Mouse (Mus musculus) ES-E14 (cell line): ENCODE data around the gene Gm17428.

Experiments used
- CHD2 ChIP-seq: IDR thresholded peaks from 2 replicates; pipeline ENCODE4 v1.6.1; 2014; ENCODE audit warnings: mild to moderate bottlenecking, low read depth, low read length, inconsistent platforms
- MAFK ChIP-seq: IDR thresholded peaks from 2 replicates; pipeline ENCODE4 v1.6.1; 2014; ENCODE audit warnings: mild to moderate bottlenecking, low read depth, low read length, inconsistent platforms; ENCODE audit not compliant: insufficient read depth
- ZC3H11A ChIP-seq: IDR thresholded peaks from 2 replicates; pipeline ENCODE4 v1.6.1; 2012; ENCODE audit warnings: low read depth, mild to moderate bottlenecking, inconsistent platforms, low read length, borderline replicate concordance
- ZNF384 ChIP-seq: IDR thresholded peaks from 2 replicates; pipeline ENCODE4 v1.6.1; 2012; ENCODE audit warnings: low read depth, low read length, inconsistent platforms

DNA sequence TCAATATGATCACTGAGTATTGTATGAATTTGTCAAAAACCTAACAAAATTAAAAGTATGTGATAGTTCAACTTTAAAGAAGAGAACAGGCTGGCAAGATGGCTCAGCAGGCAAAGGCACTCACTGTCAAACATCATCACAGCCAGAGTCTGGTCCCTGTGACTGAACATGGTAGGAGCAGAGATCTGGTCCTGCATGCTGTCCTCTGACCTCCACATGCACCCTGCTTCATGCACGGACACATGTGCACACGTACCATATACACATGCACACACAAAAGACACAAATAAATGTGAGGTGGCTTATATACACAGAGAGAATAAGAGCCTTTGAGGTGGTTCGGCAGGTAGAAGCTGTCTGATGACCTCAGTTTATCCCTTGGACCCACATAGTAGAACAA is 21.3 kb upstream of the Gm17428 start:
- TF ChIP-seq CHD2 (no peak), ZC3H11A (no peak), ZNF384 (no peak), MAFK (no peak)
